Mouse (Mus musculus) frontal cortex, postnatal 36 days (tissue): Measurements from ENCODE around the gene Sln.

Source experiments
- DNase-seq, 2 experiments: peaks; one replicate each; pipeline ENCODE4 v3.0.0; 2022; ENCODE audit warnings: low spot score in 2 of 2

Sln gene

GRCm38 (mm10) chr9:53903215-53903842 lies 53.4 kb downstream of the Sln start:
- no peak for DNase-seq
